Mouse (Mus musculus): ENCODE measurements around the gene Myo9b. TPM values are rescaled to one million over a fixed set of nuclear protein-coding genes. Genes with fewer than 3 reads are reported as not detected.

Myo9b gene
- polyA plus RNA-seq, 1 experiment from 2014 or later = 15.5 TPM

- ATAC-seq = peak; percentile 84
- no peaks in the 10 kb centered on the region for H3K27me3 ChIP-seq (ENCODE audit: control insufficient read depth, insufficient read depth, low read depth, low read length)
- WGBS = 1% methylated on average over 54 of the region's 80 CpGs
Measured at GRCm38 (mm10) chr8:71381971-71382961, 109.8 kb downstream of the Myo9b start.

GRCm38 (mm10) chr8:71383396-71383795, 110.9 kb downstream of the Myo9b start:
- no peak overlapping the region for H3K9ac ChIP-seq (ENCODE audit: low read depth, low read length)
- H3K27me3 ChIP-seq (ENCODE audit: control insufficient read depth, insufficient read depth, low read depth, low read length) = no peaks in the 10 kb centered on the region
- no peaks in the 10 kb centered on the region for H3K36me3 ChIP-seq (ENCODE audit: control insufficient read depth, insufficient read depth, low read length)
- no peak overlapping the region for H3K4me2 ChIP-seq (ENCODE audit: low read length)
- 13% methylated on average over 12 of the region's 12 CpGs for WGBS
- no peak overlapping the region for H3K27ac ChIP-seq (ENCODE audit: low read length)
- no peaks in the 10 kb centered on the region for H3K9me3 ChIP-seq (replicated peaks; ENCODE audit: control insufficient read depth, low read length, poor library complexity, severe bottlenecking)
- ATAC-seq = no peak
- H3K4me1 ChIP-seq (ENCODE audit: control insufficient read depth, insufficient read depth, low read length) = peaks cover 25% of the 10 kb centered on the region
- no peak overlapping the region for H3K4me3 ChIP-seq (ENCODE audit: low read depth, low read length)

More at GRCm38 (mm10) chr8:71381971-71382961, 109.8 kb downstream of the Myo9b start:
- no peaks in the 10 kb centered on the region for H3K9me3 ChIP-seq (replicated peaks; ENCODE audit: control insufficient read depth, low read length, poor library complexity, severe bottlenecking)
- H3K4me1 ChIP-seq (ENCODE audit: control insufficient read depth, insufficient read depth, low read length) = peaks cover 25% of the 10 kb centered on the region
- no peaks in the 10 kb centered on the region for H3K36me3 ChIP-seq (ENCODE audit: control insufficient read depth, insufficient read depth, low read length)
- H3K4me3 ChIP-seq (ENCODE audit: low read depth, low read length) = peak overlapping the region; percentile 72
- H3K27ac ChIP-seq (ENCODE audit: low read length) = peak overlapping the region; percentile 78
- H3K9ac ChIP-seq (ENCODE audit: low read depth, low read length) = peak overlapping the region; percentile 86
- peak overlapping the region; percentile 99 for H3K4me2 ChIP-seq (ENCODE audit: low read length)

GRCm38 (mm10) chr8:71383860-71384259, 111.3 kb downstream of the Myo9b start:
- no peak for ATAC-seq
- Histone ChIP-seq H3K4me3 (ENCODE audit: low read depth, low read length) (no peak overlapping the region), H3K9me3 (replicated peaks; ENCODE audit: control insufficient read depth, low read length, poor library complexity, severe bottlenecking) (no peaks in the 10 kb centered on the region), H3K4me2 (ENCODE audit: low read length) (no peak overlapping the region), H3K27me3 (ENCODE audit: control insufficient read depth, insufficient read depth, low read depth, low read length) (no peaks in the 10 kb centered on the region), H3K4me1 (ENCODE audit: control insufficient read depth, insufficient read depth, low read length) (peaks cover 25% of the 10 kb centered on the region), H3K36me3 (ENCODE audit: control insufficient read depth, insufficient read depth, low read length) (no peaks in the 10 kb centered on the region), H3K9ac (ENCODE audit: low read depth, low read length) (no peak overlapping the region), H3K27ac (ENCODE audit: low read length) (no peak overlapping the region)
- 45% methylated on average over 3 of the region's 3 CpGs for WGBS

- Histone ChIP-seq H3K4me2 (ENCODE audit: low read length) (no peak overlapping the region), H3K27ac (ENCODE audit: low read length) (no peak overlapping the region), H3K9ac (ENCODE audit: low read depth, low read length) (no peak overlapping the region), H3K9me3 (replicated peaks; ENCODE audit: control insufficient read depth, low read length, poor library complexity, severe bottlenecking) (no peaks in the 10 kb centered on the region), H3K27me3 (ENCODE audit: control insufficient read depth, insufficient read depth, low read depth, low read length) (no peaks in the 10 kb centered on the region), H3K4me3 (ENCODE audit: low read depth, low read length) (no peak overlapping the region), H3K36me3 (ENCODE audit: control insufficient read depth, insufficient read depth, low read length) (no peaks in the 10 kb centered on the region), H3K4me1 (ENCODE audit: control insufficient read depth, insufficient read depth, low read length) (peaks cover 13% of the 10 kb centered on the region)
- ATAC-seq = no peak
- WGBS = 77% methylated on average over 12 of the region's 12 CpGs
Measured at GRCm38 (mm10) chr8:71385212-71385835, 112.8 kb downstream of the Myo9b start.

GRCm38 (mm10) chr8:71388267-71388666, 115.8 kb downstream of the Myo9b start:
- Histone ChIP-seq H3K9me3 (replicated peaks; ENCODE audit: control insufficient read depth, low read length, poor library complexity, severe bottlenecking) (no peaks in the 10 kb centered on the region), H3K36me3 (ENCODE audit: control insufficient read depth, insufficient read depth, low read length) (no peaks in the 10 kb centered on the region), H3K27me3 (ENCODE audit: control insufficient read depth, insufficient read depth, low read depth, low read length) (no peaks in the 10 kb centered on the region), H3K4me3 (ENCODE audit: low read depth, low read length) (no peak overlapping the region), H3K9ac (ENCODE audit: low read depth, low read length) (no peak overlapping the region), H3K4me2 (ENCODE audit: low read length) (no peak overlapping the region), H3K4me1 (ENCODE audit: control insufficient read depth, insufficient read depth, low read length) (no peaks in the 10 kb centered on the region), H3K27ac (ENCODE audit: low read length) (no peak overlapping the region)
- no peak for ATAC-seq
- 75% methylated on average over 1 of the region's 1 CpGs for WGBS

GRCm38 (mm10) chr8:71391696-71392095, 119.2 kb downstream of the Myo9b start:
- WGBS = 86% methylated on average over 2 of the region's 2 CpGs
- Histone ChIP-seq H3K4me2 (ENCODE audit: low read length) (no peak overlapping the region), H3K9me3 (replicated peaks; ENCODE audit: control insufficient read depth, low read length, poor library complexity, severe bottlenecking) (no peaks in the 10 kb centered on the region), H3K27ac (ENCODE audit: low read length) (no peak overlapping the region), H3K27me3 (ENCODE audit: control insufficient read depth, insufficient read depth, low read depth, low read length) (no peaks in the 10 kb centered on the region), H3K4me1 (ENCODE audit: control insufficient read depth, insufficient read depth, low read length) (peaks cover 3% of the 10 kb centered on the region; the same call in 1 of the 2 replicates), H3K9ac (ENCODE audit: low read depth, low read length) (no peak overlapping the region), H3K4me3 (ENCODE audit: low read depth, low read length) (no peak overlapping the region), H3K36me3 (ENCODE audit: control insufficient read depth, insufficient read depth, low read length) (no peaks in the 10 kb centered on the region)
- ATAC-seq = no peak

GRCm38 (mm10) chr8:71392391-71392790, 119.9 kb downstream of the Myo9b start:
- H3K36me3 ChIP-seq (ENCODE audit: control insufficient read depth, insufficient read depth, low read length) = no peaks in the 10 kb centered on the region
- no peak overlapping the region for H3K9ac ChIP-seq (ENCODE audit: low read depth, low read length)
- 72% methylated on average over 5 of the region's 5 CpGs for WGBS
- H3K4me2 ChIP-seq (ENCODE audit: low read length) = no peak overlapping the region
- no peaks in the 10 kb centered on the region for H3K9me3 ChIP-seq (replicated peaks; ENCODE audit: control insufficient read depth, low read length, poor library complexity, severe bottlenecking)
- no peak overlapping the region for H3K4me3 ChIP-seq (ENCODE audit: low read depth, low read length)
- ATAC-seq = no peak
- peaks cover 6% of the 10 kb centered on the region for H3K4me1 ChIP-seq (ENCODE audit: control insufficient read depth, insufficient read depth, low read length)
- no peaks in the 10 kb centered on the region for H3K27me3 ChIP-seq (ENCODE audit: control insufficient read depth, insufficient read depth, low read depth, low read length)
- no peak overlapping the region for H3K27ac ChIP-seq (ENCODE audit: low read length)

- WGBS = 14% methylated on average over 3 of the region's 3 CpGs
- Histone ChIP-seq H3K4me2 (ENCODE audit: low read length) (no peak overlapping the region), H3K4me3 (ENCODE audit: low read depth, low read length) (no peak overlapping the region), H3K9ac (ENCODE audit: low read depth, low read length) (no peak overlapping the region), H3K27me3 (ENCODE audit: control insufficient read depth, insufficient read depth, low read depth, low read length) (no peaks in the 10 kb centered on the region), H3K27ac (ENCODE audit: low read length) (no peak overlapping the region), H3K9me3 (replicated peaks; ENCODE audit: control insufficient read depth, low read length, poor library complexity, severe bottlenecking) (no peaks in the 10 kb centered on the region), H3K4me1 (ENCODE audit: control insufficient read depth, insufficient read depth, low read length) (peaks cover 10% of the 10 kb centered on the region), H3K36me3 (ENCODE audit: control insufficient read depth, insufficient read depth, low read length) (no peaks in the 10 kb centered on the region)
- ATAC-seq = no peak
Measured at GRCm38 (mm10) chr8:71392871-71393270, 120.4 kb downstream of the Myo9b start.

- ATAC-seq = no peak
- Histone ChIP-seq H3K4me1 (ENCODE audit: control insufficient read depth, insufficient read depth, low read length) (peaks cover 10% of the 10 kb centered on the region), H3K27ac (ENCODE audit: low read length) (no peak overlapping the region), H3K4me3 (ENCODE audit: low read depth, low read length) (no peak overlapping the region), H3K36me3 (ENCODE audit: control insufficient read depth, insufficient read depth, low read length) (peaks cover under 1% of the 10 kb centered on the region; the same call in 1 of the 2 replicates), H3K4me2 (ENCODE audit: low read length) (no peak overlapping the region), H3K9me3 (replicated peaks; ENCODE audit: control insufficient read depth, low read length, poor library complexity, severe bottlenecking) (no peaks in the 10 kb centered on the region), H3K27me3 (ENCODE audit: control insufficient read depth, insufficient read depth, low read depth, low read length) (no peaks in the 10 kb centered on the region), H3K9ac (ENCODE audit: low read depth, low read length) (no peak overlapping the region)
- 88% methylated on average over 7 of the region's 7 CpGs for WGBS
Measured at GRCm38 (mm10) chr8:71394481-71394880, 122.0 kb downstream of the Myo9b start.
